17 mouse cellular contexts compared by ENCODE assay signal in the genomic region with DNA sequence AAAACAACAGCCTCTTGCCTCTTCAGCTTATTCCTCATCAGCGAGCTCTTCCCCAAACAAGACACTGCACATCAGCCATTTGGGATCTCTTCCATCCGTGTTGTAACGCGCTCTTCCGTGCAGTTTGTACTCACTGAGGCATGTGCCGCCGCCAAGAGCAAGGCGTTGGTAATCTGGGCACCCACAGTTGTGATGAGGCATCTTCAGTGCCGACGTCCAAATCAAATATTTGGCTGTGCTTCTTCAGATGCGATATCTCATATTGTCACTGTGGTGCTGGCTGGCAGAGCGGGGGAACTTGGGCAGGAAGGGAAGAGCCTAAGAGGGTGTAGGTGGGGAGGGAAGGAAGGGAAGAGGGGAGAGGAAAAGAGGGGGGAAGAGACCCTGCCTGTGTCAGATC.
DNase-seq lines count a peak whose midpoint lies in the region; ATAC-seq lines count a peak whose summit lies in the region.
"Had no signal": no experiment of that assay in that cellular context is flagged by ENCODE, and none has a peak within 500 bp of the region (broad histone marks: within the 10 kb centered on the region; RNA-seq: fewer than 3 reads in every experiment).

No protein-coding gene starts in this region.

- H3K9ac ChIP-seq in hindbrain, embryonic 12.5 days: no peak overlapping the region

- no peak overlapping the region for H3K4me3 ChIP-seq in hindbrain, embryonic 12.5 days
- H3K4me3 ChIP-seq: embryonic facial prominence, embryonic 10.5 days had no signal

- intact Hi-C loops in left cerebral cortex, postnatal 25 days (cut with DNase I): loop anchor here (10.0 kb wide), 1 partner anchor 240 kb away; no protein-coding TSS in a partner anchor

- H3K4me2 ChIP-seq in hindbrain, embryonic 12.5 days (replicated peaks): no peak overlapping the region

- no peaks in the 10 kb centered on the region for H3K27me3 ChIP-seq in hindbrain, embryonic 12.5 days
- H3K27me3 ChIP-seq: CH12.LX had no signal

- H3K9me3 ChIP-seq in hindbrain, embryonic 12.5 days (replicated peaks): no peaks in the 10 kb centered on the region
- H3K9me3 ChIP-seq: embryonic facial prominence, embryonic 10.5 days had no signal

- DNase-seq in cerebellum, postnatal 10 days: peak; percentile 49 to 55
- no peak for DNase-seq in cerebellum, adult 18-20 months
- peak; percentile 3 to 13 for DNase-seq in left cerebral cortex, adult 18-20 months (ENCODE audit: low spot score in 2 of 2)
- DNase-seq in left cerebral cortex, adult 11 months (ENCODE audit: low spot score): no peak
- DNase-seq in left cerebral cortex, postnatal 25 days (ENCODE audit: low spot score in 2 of 2): peak; percentile 5 to 51
- no peak for DNase-seq in gastrocnemius, adult 18-20 months (ENCODE audit: low spot score)
- DNase-seq in testis, postnatal 10 days (ENCODE audit: low spot score): no peak
- DNase-seq: cerebellum, adult 2 months; kidney, postnatal 25 days; lung, adult 18-20 months; lung, postnatal 4 days; midbrain, embryonic 14.5 days had no signal

- no peak for ATAC-seq in hindbrain, embryonic 12.5 days (ENCODE audit: low FRiP score)
- ATAC-seq: activated CD4-positive, CD25-positive, alpha-beta regulatory T cell, adult 4 months had no signal

- H3K36me3 ChIP-seq in hindbrain, embryonic 12.5 days: no peaks in the 10 kb centered on the region
- H3K36me3 ChIP-seq: embryonic facial prominence, embryonic 10.5 days had no signal

- H3K27ac ChIP-seq in hindbrain, embryonic 12.5 days: no peak overlapping the region
- H3K27ac ChIP-seq: embryonic facial prominence, embryonic 10.5 days; stomach, postnatal 0 days had no signal

- no peaks in the 10 kb centered on the region for H3K4me1 ChIP-seq in hindbrain, embryonic 12.5 days
- H3K4me1 ChIP-seq: embryonic facial prominence, embryonic 10.5 days had no signal

- WGBS in hindbrain, embryonic 12.5 days: 95% methylated on average over 12 of the region's 12 CpGs

Comparison
In these comparisons a context has a peak if more than half of its experiments do, and no peak if none do; other contexts are left out.
1. DNase-seq: peak in cerebellum, postnatal 10 days (2 of 2), left cerebral cortex, adult 18-20 months (2 of 2) and left cerebral cortex, postnatal 25 days (2 of 2); none in cerebellum, adult 18-20 months (0 of 2), left cerebral cortex, adult 11 months (single experiment), gastrocnemius, adult 18-20 months (single experiment) and testis, postnatal 10 days (single experiment).